Mouse (Mus musculus): ENCODE measurements around the gene Ptges2. TPM values are rescaled to one million over a fixed set of nuclear protein-coding genes. Genes with fewer than 3 reads are reported as not detected.
"Not testable (repeated sequence)": the region's sequence is repeated elsewhere in the genome, so short reads cannot be mapped to it uniquely, and the experiment has no call there.

Ptges2 gene
- total RNA-seq (2022) = 10 to 100 TPM; 46.9 to 51.4 (median 49.9) TPM

GRCm38 (mm10) chr2:32395484-32395945 is at the start of gene Ptges2:
Gene Ptges2, plus strand, starts transcription at chr2:32395896.
- DNase-seq (ENCODE audit: low spot score in 2 of 2) = peak; percentile 87 to 88

DNA sequence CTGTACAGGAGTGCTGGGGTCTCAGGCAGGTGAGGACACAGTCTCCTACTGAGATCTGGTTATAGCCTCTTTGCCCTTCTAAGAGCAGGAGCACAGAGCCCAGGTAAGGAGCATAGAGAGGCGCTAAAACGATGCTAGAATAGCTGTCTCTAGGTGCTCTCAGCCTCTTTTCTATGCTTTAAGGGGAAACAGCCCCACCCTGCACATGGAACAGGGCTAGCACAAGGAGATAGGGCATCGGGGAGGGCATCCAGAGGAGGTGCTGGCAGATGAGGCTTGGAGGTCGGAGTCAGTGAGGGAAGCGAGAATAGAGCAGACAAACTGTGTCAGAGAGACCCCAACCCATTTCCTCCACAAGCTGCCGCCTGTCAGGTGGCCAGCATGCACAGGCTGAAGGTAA is 48.7 kb upstream of the Ptges2 start:
- DNase-seq (ENCODE audit: low spot score in 2 of 2) = no peak

DNA sequence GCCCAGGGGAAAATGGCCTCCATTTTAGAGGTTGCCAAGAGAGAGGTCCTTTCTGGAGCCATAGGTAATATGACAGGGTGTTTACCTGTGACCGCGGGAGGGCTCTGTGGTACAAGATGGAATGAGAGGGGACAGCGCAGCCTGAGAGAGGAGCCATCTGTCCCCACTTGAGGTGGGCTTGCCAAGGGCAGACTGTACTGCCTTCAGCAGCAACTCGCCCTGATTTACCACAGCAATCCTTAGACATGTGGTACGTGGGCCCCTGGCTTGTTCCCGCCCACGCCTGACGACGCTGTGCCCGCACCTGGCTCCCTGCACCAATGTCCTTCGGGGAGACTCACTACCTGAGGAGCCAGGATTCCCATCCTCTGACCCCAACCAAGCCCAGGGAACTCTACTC is 47.4 kb upstream of the Ptges2 start:
- peak in 1 of 2 experiments; percentile 82 for DNase-seq (ENCODE audit: low spot score in 2 of 2)

- DNase-seq (ENCODE audit: low spot score in 2 of 2) = peak in 1 of 2 experiments; percentile 71
Measured at GRCm38 (mm10) chr2:32349625-32350255, 46.0 kb upstream of the Ptges2 start.

GRCm38 (mm10) chr2:32350471-32351051 is 45.1 kb upstream of the Ptges2 start:
- no peak for DNase-seq (ENCODE audit: low spot score in 2 of 2)

GRCm38 (mm10) chr2:32351471-32351961 is 44.2 kb upstream of the Ptges2 start:
- DNase-seq (ENCODE audit: low spot score in 2 of 2) = peak in 1 of 2 experiments; percentile 64

DNA sequence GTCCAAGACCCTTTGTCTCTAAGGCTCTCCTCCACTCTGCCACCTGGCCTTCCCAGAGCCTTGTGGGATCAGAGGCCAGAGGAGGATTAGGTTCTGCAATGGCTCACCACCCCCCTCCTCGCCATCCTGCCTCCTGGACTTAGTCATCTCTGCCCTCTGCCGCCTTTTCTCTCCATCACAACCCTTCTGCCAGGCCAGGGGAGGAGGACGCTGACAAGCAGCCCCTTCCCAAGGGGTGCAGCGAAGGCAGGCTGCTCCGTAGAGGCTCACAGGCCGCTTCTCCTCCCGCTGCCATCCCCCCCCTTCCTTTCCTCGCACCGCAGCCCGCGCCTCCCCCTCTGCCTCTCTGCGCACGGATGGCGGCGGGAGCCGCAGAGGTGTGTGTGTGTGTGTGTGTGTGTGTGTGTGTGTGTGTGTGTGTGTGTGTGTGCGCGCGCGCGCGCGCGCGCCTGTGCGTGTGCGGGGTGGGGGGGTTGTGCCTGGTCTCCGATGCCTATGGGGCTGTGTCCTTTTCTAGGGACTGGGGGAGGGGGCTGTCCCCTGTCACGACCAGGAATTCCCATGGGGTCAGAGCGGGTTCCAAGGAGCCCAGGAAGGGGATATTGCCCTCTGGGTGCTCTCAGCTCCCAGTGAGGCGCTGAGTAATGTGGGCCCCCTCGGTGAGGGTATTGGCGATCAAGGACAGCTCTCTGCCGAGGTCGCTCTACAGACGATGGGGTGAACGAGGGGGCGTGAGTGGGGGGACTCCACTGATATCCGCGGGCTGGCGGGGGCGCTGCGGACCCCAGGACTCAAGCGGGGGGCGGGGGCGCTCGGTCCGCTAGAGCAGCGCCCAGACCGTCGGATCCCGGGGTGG is 43.3 kb upstream of the Ptges2 start, which contains the start of gene Ciz1:
Ciz1 (plus strand) TSS at position 177 of the 856 bp plus-strand sequence.
- DNase-seq (ENCODE audit: low spot score in 2 of 2) = peak in 1 of 2 experiments; percentile 62

GRCm38 (mm10) chr2:32353007-32353542 is 42.6 kb upstream of the Ptges2 start, which contains the start of gene Dnm1:
Gene Dnm1, minus strand, starts transcription at chr2:32353338.
- DNase-seq (ENCODE audit: low spot score in 2 of 2) = peak; percentile 80 to 89

DNA sequence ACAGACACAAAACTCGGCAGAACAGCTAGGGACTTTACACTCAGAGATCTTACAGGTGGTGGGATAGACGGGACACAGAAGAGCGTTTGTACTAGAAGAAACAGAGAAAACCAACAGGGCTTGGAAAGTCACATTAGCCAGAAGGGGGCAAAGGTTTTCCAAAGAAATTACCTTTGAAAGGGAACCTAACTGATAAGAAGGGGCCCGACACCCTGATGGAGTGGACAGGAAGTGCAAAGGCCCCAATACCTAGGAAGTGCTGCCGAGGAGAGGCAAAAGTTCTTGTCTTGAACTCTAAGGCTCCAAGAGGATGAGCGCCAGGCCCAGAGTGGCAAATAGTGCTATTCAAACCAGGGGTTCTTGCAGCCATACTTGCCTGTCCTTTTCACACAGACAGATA is 41.9 kb upstream of the Ptges2 start:
- no peak for DNase-seq (ENCODE audit: low spot score in 2 of 2)

GRCm38 (mm10) chr2:32354336-32354895 is 41.3 kb upstream of the Ptges2 start:
- DNase-seq (ENCODE audit: low spot score in 2 of 2) = no peak

GRCm38 (mm10) chr2:32356216-32356615 is 39.5 kb upstream of the Ptges2 start:
- DNase-seq (ENCODE audit: low spot score in 2 of 2) = no peak

GRCm38 (mm10) chr2:32357710-32358109 is 38.0 kb upstream of the Ptges2 start:
- no peak for DNase-seq (ENCODE audit: low spot score in 2 of 2)

DNA sequence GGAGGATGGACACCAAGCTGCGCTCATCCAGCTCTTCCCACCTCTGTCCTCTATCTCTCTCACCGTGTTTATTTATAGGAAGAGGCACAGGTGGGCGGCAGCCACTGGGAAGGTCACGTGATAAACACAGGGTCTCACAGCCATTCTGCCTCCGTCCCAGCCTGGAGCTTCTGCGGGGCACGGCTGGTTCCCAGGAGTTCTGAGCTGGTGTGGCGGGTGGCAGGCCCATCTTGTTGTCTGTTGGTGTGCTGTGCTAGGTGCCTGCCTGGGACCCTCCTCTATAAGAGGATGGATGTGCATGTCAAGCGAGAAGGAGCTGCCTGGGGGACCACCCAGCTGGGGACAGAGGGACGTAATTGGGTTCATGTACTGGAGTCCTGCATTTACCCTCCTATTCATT is 37.3 kb upstream of the Ptges2 start:
- no peak for DNase-seq (ENCODE audit: low spot score in 2 of 2)

DNA sequence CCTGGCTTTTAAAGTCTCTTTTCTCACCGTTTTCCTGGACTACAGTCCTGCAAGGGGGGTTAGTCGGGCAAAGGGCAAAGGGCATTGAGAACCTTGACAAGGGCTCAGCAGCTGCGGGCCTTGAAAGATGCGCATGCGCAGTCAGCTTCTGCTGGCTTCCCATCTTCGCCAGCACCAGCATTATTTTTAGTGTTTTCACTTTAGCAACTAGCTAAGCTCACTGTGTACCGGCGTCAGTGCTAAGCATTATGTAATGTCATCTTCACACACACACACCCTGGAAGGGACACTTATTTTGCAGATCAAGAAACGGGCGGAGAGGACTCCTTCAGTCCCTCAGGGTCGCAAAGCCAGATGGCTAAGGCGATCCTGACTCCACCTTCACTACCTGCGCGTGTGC is 35.0 kb upstream of the Ptges2 start:
- peak in 1 of 2 experiments; percentile 88 for DNase-seq (ENCODE audit: low spot score in 2 of 2)

GRCm38 (mm10) chr2:32361437-32361836 is 34.3 kb upstream of the Ptges2 start:
- DNase-seq (ENCODE audit: low spot score in 2 of 2) = peak in 1 of 2 experiments; percentile 75

- not testable (repeated sequence) for DNase-seq (ENCODE audit: low spot score in 2 of 2)
Measured at GRCm38 (mm10) chr2:32362274-32362673, 33.4 kb upstream of the Ptges2 start.

DNA sequence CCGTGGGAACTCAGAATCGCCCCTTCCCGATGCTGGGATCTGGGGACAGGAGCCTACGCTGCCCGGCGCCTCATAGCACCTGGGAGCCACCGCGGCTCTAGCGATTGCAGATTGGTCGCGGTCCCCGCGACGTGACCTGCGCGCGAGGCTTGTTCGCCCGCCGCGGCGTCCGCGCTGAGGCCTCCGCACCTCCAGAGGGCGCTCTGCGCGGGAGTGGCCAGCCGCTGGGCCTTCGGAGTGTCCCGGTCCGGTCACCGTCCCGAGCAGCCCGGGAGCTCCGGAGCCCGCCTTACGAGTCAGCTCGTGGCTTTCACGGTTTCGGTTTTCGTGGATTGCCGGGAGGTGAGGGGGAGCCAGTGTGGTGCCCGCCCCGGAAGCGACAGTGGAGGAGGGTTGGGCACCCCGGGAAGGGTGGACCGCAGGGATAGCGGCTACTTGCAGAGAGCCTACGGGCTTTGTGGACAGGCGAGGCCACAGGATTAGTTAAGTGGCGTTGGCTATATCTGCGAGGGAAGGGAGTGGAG is 32.8 kb upstream of the Ptges2 start:
- peak; percentile 85 to 91 for DNase-seq (ENCODE audit: low spot score in 2 of 2)

DNA sequence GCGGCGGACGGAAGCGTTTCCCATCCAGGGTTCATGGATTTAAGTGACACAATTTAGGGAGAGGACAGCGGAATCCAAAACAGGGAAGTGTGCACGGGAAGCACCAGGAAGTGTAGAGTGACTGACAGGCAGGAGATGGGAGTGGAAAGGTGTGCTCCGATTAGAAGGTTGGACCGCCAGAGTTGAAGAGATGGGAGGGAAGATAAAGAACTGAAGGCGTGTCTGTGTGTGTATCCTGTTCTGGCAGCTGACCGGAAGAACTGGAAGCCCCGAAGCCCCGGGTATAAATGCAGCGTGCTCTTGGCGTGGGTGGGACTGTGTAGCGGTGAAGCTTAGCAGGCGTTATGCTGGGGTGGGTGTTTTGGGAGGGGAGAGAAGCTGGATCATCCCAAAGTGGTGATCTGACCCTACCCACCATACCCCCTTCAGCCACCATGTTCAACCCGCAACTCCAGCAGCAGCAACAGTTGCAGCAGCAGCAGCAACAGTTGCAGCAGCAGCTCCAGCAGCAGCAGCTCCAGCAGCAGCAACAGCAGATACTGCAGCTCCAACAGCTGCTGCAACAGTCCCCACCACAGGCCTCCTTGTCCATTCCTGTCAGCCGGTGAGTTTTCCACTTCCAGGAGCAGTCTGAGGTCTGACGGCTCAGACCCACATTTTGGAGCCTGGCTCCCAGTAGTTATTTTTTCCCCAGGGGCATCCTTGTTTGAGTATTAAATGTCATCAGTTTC is 32.2 kb upstream of the Ptges2 start:
- DNase-seq (ENCODE audit: low spot score in 2 of 2) = no peak

DNA sequence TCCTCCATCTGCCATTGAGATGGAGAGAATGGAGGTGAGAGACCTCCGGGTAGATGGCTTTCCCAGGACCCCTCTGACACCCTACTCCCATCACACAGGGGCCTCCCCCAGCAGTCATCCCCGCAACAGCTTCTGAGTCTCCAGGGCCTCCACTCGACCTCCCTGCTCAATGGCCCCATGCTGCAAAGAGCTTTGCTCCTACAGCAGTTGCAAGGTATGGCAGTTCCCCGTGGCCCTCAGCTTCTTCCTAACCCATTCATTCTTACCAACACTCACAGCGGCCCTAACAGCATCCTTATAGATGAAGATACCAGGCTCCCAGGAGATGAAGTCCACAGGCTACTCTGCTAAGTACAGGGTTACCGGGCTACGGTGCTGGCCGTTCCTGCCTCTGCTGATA is 31.6 kb upstream of the Ptges2 start:
- DNase-seq (ENCODE audit: low spot score in 2 of 2) = no peak

DNA sequence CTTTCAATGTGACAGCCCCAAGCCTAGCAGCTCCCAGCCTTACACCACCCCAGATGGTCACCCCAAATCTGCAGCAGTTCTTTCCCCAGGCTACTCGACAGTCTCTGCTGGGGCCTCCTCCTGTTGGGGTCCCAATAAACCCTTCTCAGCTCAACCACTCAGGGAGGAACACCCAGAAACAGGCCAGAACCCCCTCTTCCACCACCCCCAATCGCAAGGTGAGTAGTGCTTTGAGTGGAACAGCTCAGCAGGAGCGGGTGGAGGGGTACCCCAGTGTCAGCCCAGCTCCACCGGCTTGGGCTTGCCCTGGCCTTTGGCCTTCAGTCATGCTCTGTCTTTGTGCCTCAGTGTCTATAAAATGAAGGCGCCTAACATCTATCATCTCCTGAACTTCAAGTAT is 28.4 kb upstream of the Ptges2 start:
- no peak for DNase-seq (ENCODE audit: low spot score in 2 of 2)

All from left cerebral cortex, adult 8-10 months (tissue).